Mouse (Mus musculus) CD4-positive, CD25-positive, alpha-beta regulatory T cell, adult 4 months (primary cell): ENCODE measurements around the gene Adamts17. TPM values are rescaled to one million over a fixed set of nuclear protein-coding genes. Genes with fewer than 3 reads are reported as not detected.

ENCODE experiments used
- ATAC-seq: one replicate; pipeline ENCODE4 v1.8.0; 2017
- polyA plus RNA-seq, 2 experiments: library from polyadenylated mRNA; unstranded; fragments of 100-300 nt; shearing (Covaris generic); gene quantifications; one replicate each; pipeline ENCODE4 v1.2.1; 2017

The Adamts17 gene
- polyA plus RNA-seq, 2 experiments from 2014 or later: 0.43 to 0.54 TPM

DNA sequence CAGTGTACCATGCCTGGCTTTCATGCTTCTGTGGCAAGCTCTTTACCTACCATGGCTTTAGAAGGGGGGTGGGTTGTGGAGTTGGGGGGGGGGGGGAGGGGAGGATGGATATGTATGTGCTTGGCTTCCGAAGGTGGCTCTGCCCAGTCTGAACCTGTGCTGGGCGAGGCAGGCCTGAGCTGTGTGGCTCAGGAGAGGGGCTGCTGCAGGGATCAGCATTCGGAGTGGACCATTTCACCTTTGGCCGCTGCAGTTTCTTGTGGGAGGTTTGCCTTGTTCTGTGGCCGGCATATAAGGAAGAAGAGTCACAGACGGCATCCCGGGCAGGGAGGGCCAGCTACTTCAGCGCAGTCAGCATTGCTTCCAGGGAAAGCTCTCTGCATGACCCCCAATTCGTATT lies 7.8 kb downstream of the Adamts17 start:
- no peak for ATAC-seq

DNA sequence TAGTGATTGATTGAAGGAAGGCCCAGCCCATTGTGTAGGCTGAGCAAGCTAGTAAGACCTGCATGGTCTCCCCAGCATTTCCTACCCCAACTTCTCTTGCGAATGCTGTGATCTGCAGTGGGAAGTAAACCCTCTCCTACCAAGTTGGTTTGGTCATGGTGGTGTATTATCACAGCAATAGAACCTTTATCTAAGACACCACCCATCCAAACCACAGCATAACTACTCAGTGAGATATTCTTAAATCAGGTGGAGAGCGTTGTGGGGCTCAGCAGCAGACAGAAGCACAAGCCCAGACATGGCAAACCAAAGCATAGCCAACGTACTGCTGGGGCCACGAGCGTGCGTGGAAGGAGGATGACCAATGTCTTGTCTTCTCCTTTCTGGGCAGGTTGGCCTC lies 9.8 kb downstream of the Adamts17 start:
- ATAC-seq: no peak

DNA sequence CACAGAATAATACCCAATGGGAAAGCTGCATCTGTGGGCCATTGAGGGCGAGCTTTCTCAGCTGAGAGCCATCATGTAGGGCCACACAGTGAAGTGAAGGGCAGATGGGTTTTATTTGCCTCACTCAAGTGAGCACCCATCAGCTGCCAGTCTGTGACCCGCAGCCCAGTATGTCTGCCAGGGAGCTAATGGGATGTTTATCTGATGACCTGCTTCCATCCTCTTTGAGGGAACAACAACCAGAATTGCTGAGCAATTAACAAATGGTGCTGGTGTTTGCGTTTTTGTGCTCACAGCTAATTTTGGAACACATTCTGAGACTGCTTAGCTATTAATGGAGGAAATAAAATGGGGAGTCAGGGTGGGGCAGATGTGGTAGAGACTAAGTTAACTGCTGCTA lies 12.6 kb downstream of the Adamts17 start:
- ATAC-seq: no peak

DNA sequence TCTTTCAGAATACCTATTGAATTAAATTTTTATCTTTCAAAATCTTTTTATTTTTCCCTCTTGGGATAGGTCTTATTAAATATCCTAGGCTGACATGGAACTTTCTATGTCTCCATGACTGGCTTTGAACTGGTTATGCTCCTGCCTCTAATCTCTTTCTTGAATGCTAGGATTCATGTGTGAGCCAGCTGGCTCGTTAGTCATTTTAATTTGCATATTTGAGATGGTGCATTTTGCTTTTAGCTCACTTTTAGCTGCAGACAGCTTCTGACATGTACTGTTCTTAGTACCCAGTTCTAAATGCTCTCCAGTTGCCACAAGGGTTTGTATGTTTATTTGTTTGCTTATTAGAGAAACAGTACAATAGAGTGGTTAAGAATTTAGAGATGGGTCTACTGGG lies 18.1 kb downstream of the Adamts17 start:
- no peak for ATAC-seq

DNA sequence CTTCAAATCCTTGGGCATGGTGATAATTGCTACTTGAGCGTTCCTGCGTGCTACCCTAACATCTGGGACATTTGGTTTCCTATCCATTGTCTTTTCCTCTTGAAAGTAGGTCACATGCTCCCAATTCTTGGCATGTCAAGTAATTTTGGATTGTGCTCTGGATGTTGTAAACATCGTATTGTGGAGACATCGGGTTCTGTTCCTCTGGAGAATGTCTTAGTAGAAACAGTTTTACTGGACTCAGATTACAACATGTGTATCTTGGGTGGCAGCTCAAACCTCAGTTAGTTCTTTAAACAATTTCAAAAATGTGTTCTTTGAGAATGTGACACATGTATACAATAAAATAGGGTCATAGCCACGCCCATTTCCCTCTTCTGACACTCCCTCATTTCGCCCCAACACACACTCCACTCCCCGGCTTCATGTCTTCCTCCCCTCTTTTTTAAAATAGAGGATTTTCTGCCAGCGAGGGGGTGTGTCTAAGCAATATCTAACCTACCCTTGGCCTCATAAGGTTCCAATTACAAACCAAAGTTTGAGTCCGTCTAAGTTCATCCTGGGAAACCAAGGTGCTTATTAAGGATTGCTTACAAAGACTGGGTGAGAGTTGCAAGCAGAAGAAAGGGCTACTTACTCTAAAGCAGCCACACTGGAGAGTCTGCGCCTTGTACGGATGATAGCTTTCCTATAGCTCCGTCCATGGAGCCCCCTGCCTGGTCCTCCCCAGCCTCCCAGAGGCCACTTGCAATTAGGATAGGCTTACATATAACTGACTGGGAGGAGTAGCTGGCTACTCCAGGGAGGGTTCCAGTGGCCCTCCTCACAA lies 18.9 kb downstream of the Adamts17 start:
- ATAC-seq: no peak

DNA sequence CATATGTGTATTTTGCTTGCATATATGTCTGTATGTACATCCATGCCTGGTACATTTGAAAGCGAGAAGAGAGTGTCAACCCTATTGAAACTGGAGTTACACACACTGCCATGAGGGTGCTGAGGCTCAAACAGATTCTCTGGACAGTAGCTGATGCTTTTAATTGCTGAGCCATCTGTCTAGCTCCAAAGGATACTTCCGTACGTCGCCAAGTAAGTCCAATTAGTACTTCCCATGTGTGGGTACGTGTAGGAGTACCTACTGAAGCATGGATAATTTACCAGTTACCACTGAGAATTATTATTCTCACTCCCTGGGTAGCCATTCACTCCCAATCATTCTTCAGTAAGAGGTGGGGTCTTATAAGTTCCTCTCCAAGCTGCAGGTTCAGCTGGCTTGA lies 19.7 kb downstream of the Adamts17 start:
- no peak for ATAC-seq

DNA sequence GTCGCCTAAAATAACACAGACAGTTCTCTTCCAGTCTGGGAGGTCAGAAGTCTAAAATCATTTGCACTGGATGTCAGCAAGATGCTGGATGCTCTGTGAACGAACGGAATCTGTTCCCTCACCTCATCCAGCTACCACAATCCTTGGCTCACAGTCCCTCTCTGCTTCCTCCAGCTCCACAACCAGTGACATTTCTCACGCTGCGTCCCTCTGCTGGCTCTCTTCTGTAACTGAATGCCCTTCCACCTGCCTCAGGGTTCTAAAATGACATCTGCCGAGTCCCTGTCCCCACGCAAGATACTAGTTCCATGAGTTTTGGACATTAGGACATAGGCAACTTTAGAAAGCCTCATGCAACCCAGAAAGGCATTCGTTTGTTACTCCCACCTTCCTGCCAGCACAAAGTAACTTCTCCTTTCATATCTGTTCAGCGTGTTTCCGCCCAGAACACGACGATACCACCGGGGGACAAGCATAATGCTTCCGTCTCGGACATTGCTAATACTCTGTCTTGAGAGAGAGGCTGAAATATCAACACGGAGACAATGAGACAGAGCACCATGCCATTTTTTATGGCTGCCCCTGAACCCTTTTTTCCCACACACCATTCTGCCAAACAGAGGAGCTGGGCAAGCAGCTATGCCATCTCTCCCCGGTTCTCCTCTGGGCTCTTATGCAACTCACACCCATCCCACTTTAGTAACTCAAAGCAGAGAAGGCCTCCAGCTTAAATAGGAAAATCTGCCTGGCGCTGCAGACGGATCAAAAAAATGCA lies 27.6 kb downstream of the Adamts17 start:
- ATAC-seq: no peak

DNA sequence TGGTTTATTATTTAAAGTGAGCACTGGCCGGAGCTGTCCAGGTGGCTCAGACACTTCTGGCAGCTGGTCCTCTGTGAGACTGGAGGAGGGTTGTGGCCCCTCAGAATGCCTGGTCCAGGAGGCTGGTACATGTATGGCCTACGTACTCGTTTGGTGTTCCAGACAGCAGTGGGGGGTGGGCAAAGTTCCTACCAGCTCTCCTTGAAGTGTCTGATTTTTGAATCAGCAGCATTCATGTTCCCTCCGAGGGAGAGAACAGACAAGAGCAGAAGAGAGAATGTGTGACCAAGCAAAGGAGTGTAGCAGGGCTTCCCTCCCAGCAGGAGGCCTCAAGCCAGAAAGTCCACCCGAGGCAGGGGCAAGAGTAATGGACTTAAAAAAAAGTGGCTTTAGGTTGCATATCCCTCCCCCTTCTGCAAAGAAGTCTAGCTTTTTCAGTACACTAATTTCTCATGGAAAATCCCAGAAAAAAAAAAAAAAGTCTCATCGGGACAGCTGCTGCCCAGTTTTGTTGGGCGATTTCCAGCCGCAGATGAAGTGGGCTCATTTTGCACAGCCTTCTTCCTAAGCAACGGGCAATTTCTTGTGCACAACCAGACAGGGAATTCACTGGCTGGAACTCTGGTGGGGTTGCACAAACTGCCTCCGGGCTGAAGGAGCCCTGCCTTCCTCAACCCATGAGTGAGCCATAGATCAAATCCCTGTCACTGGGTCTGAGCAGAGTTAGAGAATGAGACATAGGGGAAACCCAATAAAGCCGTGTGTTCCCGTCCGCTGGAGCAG lies 28.4 kb downstream of the Adamts17 start:
- no peak for ATAC-seq

DNA sequence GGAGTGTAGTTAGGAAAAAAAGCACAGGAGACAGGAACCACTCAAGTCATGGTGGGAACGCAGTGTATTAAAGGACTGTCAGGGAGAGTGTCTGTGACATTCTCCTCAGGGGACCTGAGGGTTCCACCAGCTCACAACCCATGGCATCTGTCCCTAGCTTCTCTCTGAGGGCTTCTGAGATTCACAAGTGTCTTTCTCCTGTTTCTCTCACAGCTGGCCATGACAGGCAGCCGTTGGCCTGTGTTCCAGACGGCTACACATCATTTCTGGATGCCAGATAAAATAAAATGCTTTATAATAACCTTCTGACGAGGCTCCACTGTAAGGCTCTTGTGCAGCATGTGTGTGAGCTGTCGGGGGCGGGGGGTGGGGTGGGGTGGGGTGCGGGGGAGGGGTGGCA lies 32.0 kb downstream of the Adamts17 start:
- no peak for ATAC-seq

DNA sequence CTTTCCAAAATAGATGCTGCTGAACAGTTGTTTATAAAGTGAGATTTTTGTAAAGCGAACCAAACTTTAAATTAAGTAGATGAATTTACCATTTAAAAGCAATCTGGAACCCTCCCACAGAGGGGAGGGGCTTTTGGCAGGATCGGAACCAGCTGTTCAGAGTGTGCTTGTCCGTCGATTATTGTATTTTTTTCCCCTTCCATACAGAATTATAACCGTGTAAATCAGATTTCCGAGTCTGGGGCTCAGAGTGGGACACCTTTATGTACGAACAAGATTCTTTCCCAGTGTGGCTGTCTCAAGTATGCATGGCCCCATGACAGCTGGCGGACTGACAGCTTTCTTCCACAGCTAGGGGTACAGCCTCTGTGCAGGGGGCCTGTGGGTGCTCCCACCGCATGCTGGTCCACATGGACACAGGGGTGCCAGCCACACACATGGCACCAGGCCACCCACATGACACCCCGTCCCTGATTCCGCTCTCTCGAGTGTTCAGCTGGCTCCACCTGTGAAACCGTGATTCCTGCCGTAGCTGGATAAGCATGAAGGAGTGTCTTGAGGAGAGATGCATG lies 32.5 kb downstream of the Adamts17 start:
- no peak for ATAC-seq

DNA sequence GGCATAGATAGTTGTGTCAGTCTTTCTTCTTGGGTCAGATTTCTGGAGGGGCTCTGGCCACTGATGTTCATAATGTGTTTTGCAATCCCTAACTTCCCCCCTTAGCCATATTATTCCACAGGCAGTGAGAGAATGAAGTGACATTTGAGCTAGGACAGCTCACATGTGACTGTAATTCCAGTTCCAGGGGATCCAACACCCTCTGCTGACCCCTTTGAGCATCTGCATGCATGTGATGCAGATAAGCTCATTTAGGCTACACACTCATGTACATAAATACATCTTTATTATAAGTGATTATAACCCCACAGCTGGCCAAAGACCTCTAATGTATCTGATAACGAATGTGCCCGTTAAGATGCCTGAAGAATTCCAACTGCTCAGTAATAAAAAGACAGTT lies 33.7 kb downstream of the Adamts17 start:
- no peak for ATAC-seq

DNA sequence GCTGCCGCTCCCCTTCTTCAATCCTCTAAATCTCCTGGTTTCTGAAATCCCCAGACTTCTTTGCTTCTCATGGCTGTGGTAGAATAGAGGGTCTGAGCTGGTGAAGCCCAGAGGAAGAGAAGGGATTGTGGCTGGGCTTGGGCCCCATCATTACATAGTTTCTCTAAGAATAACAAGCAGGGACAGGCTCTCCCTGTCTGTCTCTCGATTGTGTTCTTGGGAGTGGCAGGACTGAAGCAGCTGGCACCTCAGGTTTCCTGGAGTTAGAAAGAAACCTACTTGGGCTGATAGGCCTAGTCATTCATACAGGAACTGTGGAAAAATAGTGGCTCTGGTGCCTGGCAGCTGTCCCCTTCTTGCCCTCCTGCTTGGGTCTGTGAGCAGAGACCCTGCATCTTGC lies 51.9 kb downstream of the Adamts17 start:
- ATAC-seq: no peak

DNA sequence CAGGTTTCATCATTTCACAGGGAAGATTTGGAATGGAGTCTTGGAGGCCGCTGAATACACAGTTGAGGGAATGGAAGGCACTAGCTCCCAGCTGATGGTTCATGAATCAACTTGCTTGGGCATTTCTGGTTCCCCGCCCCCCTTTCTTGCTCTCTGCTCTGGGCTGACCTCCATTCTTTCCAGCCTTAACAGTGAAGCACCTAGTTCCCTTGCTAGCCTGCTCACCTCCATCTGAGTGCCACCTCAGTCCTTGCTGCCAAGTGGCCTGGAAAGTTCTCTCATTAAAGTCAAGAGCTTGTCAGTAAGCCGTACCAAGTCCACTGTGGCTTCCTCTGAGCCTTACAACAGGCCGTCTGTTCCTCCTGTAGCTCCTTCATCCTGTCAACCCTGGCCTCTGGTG lies 52.6 kb downstream of the Adamts17 start:
- no peak for ATAC-seq

DNA sequence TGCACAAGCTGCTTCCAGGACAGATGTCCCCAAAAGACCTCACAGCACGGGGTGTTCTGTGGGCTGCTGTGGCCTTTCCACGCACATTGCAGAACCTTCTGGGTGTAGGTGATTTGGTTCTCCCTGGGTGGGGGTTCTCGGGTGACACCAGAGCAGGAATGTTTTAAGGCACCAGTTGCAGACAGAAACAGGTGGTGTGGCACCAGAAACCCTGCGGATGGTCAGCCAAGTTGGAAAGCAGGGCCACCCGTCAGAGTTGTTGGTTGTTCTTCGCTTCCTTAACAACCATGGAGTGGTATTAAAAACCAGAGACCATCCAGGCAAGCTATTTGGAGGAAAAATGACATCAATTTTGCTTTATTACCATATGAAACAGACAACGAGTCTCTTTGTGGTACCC lies 62.8 kb downstream of the Adamts17 start:
- ATAC-seq: no peak

DNA sequence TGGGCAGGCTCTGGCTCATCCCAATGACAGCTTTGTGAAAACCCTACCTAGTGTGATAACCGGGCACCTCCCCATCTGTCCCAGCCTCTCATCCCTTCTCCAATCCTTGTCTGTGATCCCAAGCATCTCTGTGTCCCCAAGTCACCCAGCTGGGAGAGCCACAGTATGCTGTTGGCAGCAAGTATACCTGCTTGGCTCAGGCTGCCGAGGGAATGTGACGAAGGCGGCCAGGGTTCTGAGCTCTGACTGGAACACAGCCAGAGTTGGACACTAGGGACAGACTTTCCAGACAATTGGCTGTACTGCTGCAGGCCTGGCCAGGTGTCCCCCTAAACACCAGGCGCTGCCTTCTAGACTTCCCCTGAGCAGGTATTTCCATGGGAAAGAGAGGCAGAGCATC lies 63.5 kb downstream of the Adamts17 start:
- ATAC-seq: no peak

DNA sequence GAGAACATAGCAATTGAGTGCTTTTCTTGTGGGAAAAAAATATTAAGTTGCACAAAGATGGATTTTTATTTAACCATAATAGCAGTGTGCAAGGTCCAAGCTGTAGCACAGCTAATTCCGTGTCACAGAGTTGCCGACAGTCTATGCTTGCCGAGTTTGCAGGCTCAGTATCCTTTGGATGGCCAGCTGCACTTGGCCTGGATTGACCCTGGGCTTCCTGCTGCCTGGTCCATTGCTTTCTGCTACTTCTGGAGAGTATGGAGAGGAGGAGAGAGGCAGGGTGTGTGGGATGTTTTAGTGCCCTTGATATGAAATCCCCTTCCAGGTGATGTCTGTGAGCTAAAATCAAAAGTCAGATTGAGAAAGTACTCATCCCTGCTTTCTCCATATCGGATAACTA lies 66.4 kb downstream of the Adamts17 start:
- no peak for ATAC-seq

DNA sequence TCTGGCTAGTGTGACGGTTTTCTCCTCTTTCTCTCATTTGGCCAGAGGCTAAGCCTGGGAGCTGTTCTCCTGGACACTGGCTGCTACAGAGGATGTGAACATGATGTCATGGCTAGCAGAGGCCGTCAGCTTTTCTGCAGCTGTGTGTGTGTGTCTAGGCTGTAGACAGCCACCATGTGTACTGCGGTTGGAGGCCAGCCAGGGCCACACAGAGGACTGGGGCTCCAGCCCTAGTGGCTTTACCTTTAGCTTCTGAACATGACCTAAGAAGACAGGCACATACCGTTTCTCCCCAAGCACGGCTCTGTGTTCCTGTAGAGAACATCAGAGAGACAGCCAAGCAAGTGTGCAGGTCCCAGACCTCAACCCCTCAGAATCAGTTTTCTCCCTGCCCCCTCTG lies 73.3 kb downstream of the Adamts17 start:
- ATAC-seq: no peak

DNA sequence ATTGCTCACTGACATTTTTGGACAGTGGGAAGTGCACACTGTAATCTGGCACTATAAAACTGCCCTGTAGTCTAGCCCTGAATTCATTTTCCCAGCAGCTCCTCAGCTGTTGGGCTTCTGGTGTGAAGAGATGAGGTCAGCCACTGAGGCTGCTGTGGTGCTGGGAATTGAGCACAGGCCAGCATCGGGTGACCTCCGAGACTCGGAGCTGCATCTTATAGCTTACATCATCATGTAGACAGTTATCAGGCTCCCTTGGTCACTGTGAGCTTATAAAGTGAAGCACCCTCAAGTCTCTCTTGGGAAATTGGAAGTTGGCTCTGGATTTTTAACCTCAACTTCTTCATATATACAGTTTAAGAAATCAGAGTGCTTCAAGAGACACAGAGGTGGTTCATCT lies 84.1 kb downstream of the Adamts17 start:
- ATAC-seq: no peak

DNA sequence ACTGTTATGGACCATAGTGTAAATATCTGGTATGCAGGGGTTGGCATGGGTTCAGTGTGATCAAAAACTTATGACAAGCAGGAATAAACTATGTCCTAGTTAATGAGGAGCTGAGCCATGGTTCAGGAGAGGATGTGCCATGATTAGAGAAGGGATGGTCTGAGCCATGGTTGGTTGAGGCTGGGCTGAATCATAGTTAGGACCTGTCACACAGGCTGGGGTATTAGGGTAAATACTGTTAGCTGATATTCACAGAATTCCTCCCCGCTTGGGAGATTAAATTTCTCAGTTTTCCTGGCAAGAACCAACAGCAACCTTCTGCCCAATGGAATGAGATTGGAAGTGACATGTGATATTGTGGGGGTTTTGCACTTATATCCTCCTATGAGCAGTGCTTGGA lies 84.6 kb downstream of the Adamts17 start:
- no peak for ATAC-seq

DNA sequence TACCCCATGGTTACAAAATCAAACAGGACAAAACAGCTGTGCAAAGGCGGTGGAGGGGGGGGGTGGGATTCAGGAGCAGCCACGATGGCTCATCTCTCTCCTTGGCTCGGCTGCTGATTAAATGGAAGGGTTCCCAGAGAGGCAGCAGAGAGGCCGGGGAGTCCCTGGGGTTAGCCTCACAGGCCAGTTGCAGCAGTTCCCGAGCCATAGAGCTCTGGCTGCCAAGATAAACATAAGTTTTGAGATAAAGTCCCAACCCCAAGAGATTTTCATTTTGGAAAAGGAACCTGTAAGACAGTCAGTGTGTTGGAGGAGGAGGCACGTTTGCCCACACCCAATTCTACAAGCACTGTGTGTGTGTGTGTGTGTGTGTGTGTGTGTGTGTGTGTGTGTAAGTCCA lies 89.7 kb downstream of the Adamts17 start:
- no peak for ATAC-seq

DNA sequence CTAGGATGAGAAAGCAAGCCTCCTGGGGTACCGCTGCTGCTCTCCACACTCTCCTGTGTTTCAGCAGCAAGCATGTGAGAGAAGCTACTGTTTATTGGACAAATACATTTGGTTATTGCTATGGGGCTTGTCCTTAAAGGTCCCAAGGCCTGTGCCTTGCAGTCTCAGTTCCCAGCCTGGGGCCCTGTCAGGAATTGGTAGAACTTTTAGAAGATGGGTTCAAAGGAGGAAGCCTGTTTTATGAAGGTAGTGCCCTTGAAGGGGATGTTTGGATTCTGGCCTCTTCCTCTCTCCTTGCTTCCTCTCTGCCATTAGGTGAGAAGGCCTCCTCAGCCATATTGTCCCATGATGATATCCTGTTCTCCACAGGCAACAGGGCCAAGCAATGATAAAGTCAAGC lies 91.8 kb downstream of the Adamts17 start:
- no peak for ATAC-seq

DNA sequence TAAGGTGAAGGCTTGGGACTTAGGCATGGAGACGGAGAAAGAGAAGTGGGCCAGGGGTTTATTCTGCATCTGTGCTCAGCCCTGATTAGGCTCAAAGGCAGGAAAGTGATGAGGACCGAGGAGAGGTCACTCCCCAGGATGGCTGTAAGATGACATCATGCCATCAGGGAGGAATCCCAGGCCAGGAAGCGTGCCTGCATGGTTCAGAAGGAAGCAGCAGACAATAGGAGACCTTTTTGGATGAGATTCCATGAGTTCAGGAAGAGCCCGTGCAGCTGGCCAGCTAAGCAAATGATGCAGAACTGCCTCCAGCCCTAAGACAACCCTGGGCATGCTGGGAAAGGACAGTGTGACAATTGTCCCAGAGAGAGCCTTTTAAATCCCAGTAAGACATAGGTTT lies 93.7 kb downstream of the Adamts17 start:
- ATAC-seq: no peak

DNA sequence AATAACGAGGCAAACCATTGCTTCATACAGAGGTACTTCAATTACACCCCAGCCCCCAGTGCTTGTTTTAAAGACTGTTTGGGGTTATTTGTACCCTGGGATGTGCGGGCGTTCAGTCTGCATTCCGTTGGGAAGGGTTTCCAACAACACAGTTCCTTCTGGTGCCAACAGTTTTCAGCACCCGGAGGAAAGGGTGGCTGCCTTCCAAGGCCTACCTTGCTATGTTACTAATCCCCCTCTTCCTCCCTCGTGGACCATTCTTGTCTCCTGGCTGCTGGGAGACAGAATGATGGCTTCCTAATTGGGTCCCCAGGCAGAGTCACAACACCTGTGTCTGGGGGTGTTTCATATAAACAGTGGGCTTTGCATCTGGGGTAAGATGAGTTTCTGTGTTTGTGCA lies 94.5 kb downstream of the Adamts17 start:
- no peak for ATAC-seq
